Mouse (Mus musculus): ENCODE measurements at regions not wholly inside any gene's neighbourhood (a gene's known extent, or its start where the extent isn't known, plus 50 kb on each side); places are given as distances from the start of the nearest gene placed in this dataset.

DNA sequence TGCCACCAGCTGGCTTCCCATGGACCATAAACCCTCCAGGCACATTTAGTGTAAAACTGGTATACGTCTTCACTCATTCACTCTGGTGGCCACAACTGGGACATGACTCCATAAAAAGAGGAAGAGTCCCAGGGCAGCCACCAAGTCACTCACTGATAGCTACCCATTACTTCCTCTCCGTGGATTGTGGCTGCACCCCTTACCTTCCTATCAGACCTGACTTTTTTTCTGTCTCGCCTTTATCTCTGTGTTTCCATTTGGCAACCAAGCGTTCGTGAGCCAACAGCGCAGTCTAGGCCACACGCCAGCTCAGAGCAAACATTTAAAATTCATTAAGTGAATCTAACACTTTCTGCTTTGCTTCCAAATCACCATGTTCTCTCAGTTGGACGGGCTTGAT is 53.9 kb upstream of the Slc44a1 start:
- in situ Hi-C loops (cut with MseI, MboI), result loop anchor here in 1 of 2 experiments (10.0 kb wide), 1 partner anchor 208 kb away; no protein-coding TSS in a partner anchor

- in situ Hi-C loops (cut with MseI, MboI), result loop anchor here (5.0 to 10.0 kb wide), 2 partner anchors 208 to 210 kb away; no protein-coding TSS in a partner anchor
Measured at GRCm38 (mm10) chr4:53384761-53385160, 55.5 kb upstream of the Slc44a1 start.

- in situ Hi-C loops (cut with MseI, MboI), result loop anchor here (5.0 to 10.0 kb wide), 2 partner anchors 208 to 211 kb away; no protein-coding TSS in a partner anchor
Measured at GRCm38 (mm10) chr4:53384104-53384503, 56.1 kb upstream of the Slc44a1 start.

- in situ Hi-C loops (cut with MseI, MboI), result loop anchor here (5.0 to 10.0 kb wide), 2 partner anchors 210 to 213 kb away; no protein-coding TSS in a partner anchor
Measured at GRCm38 (mm10) chr4:53382012-53382411, 58.2 kb upstream of the Slc44a1 start.

- in situ Hi-C loops (cut with MseI, MboI), result loop anchor here (5.0 to 10.0 kb wide), 2 partner anchors 212 to 215 kb away; no protein-coding TSS in a partner anchor
Measured at GRCm38 (mm10) chr4:53379855-53380254, 60.4 kb upstream of the Slc44a1 start.

DNA sequence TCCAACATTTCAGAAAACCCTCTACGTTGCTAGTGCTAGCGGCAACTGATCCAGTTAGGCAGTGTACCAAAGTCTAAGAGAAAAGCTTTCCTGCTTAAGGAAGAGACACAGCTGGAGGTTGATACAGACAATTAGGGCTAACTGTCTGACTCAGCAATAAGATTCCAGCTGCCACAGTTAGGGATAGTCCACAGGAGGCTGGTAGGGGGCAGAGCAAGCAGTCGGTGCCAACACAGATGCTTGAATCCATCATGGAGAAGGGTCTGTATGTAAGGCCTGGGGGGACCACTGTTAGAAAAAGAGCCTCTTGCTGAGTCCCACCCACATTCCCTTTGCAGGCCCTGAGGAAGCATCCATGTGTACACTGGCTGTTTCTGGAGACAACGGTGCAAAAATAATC is 63.2 kb upstream of the Slc44a1 start:
- in situ Hi-C loops (cut with MseI, MboI), result no loop called here

- in situ Hi-C loops (cut with MseI, MboI), result loop anchor here (10.0 kb wide), 1 partner anchor 232 kb away; no protein-coding TSS in a partner anchor
Measured at GRCm38 (mm10) chr4:53356374-53356773, 83.8 kb upstream of the Slc44a1 start.

DNA sequence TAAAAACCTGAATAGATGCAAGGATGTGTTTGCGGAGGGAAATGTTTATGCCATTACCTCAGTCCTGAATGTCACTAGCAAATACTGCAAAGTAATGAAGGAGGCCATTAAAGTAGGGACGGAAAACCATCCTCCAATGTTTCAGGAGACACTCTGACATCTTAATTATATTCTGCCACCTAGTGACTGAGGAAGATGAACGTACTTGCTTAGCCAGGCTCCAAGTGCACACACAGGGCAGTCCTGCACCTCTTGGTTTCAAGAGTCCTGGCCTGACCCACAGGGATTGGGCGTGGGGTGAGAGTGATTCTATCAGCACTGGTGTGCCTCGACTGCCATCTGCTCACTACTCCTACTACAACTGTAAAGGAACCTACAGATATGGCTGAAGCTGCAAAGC is 85.3 kb upstream of the Slc44a1 start:
- in situ Hi-C loops (cut with MseI, MboI), result loop anchor here (10.0 kb wide), 1 partner anchor 230 kb away; no protein-coding TSS in a partner anchor

DNA sequence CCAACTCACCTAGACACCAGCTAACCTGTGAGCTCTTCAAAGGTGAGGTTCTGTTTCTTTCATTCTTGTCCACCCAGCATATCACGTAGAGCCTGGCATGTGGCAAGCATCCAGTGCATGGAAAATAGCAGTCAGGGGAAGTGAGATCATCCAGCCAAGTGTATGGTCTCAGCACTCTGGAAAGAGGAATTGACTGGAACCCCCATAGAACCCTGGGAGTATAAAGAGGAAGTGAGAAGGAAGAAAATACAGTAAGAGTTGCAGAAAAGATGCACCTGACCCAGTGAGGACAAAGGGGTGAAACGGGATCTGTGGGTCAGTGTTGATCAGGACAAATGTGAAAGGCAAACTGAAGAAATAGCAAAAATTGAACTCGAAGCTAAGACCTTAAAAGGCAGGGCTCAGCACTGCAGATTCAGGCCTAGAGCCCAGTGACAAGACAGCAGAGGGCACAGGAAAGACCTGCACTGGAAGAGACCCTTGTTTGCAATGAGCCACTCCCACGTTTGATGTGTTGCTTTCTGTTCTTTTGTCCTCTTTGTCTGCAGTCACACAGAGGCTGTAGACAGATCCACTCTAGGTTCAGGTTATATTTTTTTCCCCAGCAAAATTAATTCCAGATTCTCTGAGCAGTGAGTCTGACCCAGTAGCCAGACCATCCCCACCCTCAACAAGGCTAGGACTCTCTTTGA is 86.7 kb upstream of the Slc44a1 start:
- in situ Hi-C loops (cut with MseI, MboI), result loop anchor here (10.0 kb wide), 1 partner anchor 229 kb away; no protein-coding TSS in a partner anchor

- in situ Hi-C loops (cut with MseI, MboI), result loop anchor here (10.0 kb wide), 1 partner anchor 226 kb away; no protein-coding TSS in a partner anchor
Measured at GRCm38 (mm10) chr4:53351104-53351607, 89.1 kb upstream of the Slc44a1 start.

DNA sequence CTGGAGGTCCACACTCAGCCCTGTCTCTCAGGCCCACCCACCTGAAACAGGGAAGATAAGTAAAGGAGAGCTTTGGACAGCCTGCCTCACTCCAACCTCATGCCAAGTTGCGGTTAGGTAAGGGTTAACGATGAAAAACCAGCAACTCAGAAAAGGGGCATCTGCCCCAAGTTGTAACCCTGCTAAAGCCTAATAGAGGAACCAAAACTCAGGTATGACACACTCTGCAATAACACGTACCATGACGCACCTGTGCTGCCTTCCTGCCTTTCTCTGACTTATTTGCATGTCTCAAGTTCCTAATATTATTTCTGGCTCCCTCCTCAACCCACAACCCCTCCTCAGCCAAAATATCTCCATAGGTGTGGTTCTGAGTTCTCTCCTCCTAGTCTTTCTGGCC is 94.9 kb upstream of the Slc44a1 start:
- in situ Hi-C loops (cut with MseI, MboI), result no loop called here

GRCm38 (mm10) chr4:53344546-53344945 is 95.7 kb upstream of the Slc44a1 start:
- in situ Hi-C loops (cut with MseI, MboI), result no loop called here

- in situ Hi-C loops (cut with MseI, MboI), result no loop called here
Measured at GRCm38 (mm10) chr4:53341181-53341580, 99.0 kb upstream of the Slc44a1 start.

DNA sequence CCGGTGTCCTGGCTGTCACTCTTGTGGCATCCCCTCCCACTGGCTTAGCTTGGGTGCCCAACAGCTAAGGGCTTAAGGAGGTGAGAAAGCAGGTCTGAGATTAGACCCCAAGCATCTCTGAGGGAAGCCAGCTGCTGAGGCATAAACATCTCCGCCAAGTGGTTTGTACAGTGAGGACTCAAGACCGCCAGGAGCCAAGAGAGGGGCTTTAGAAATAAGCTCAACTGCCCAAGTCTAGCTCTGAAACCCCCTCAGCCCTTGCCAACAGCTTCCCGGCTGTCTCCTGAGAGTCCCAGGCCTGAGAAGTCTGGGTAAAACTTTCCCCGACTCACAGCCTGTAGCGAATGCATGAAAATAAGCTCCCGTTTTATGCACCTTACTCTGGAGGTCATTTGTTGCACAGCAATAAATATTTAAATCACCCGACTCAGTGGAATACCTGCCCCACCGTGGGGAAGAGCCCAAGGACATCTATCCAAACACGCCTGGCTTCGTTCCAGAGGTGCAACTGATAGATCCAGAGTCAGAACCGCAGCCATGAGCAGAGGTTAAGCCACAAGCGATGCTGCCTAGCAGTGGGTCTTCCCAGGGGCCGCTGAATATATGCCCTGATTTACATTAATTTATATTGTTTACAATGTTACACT is 100.1 kb upstream of the Slc44a1 start:
- in situ Hi-C loops (cut with MseI, MboI), result no loop called here

GRCm38 (mm10) chr4:53339125-53340020 is 100.8 kb upstream of the Slc44a1 start:
- in situ Hi-C loops (cut with MseI, MboI), result no loop called here

GRCm38 (mm10) chr4:53338479-53338878 is 101.7 kb upstream of the Slc44a1 start:
- in situ Hi-C loops (cut with MseI, MboI), result no loop called here

- in situ Hi-C loops (cut with MseI, MboI), result no loop called here
Measured at GRCm38 (mm10) chr4:53337784-53338183, 102.4 kb upstream of the Slc44a1 start.

- in situ Hi-C loops (cut with MseI, MboI), result no loop called here
Measured at GRCm38 (mm10) chr4:53327382-53328165, 112.6 kb upstream of the Slc44a1 start.

GRCm38 (mm10) chr4:53323838-53324237 is 116.4 kb upstream of the Slc44a1 start:
- in situ Hi-C loops (cut with MseI, MboI), result no loop called here

GRCm38 (mm10) chr4:53323195-53323594 is 117.0 kb upstream of the Slc44a1 start:
- in situ Hi-C loops (cut with MseI, MboI), result no loop called here

GRCm38 (mm10) chr4:53322484-53322883 is 117.7 kb upstream of the Slc44a1 start:
- in situ Hi-C loops (cut with MseI, MboI), result no loop called here
